Mouse (Mus musculus): ENCODE results near the gene Dapk1. TPM values are rescaled to one million over a fixed set of nuclear protein-coding genes. Genes with fewer than 3 reads are reported as not detected.

The Dapk1 gene
- polyA plus RNA-seq, 1 experiment from 2014 or later, result 10.1 TPM

GRCm38 (mm10) chr13:60621411-60621965, 19.7 kb downstream of the Dapk1 start:
- Histone ChIP-seq H3K4me1 (ENCODE audit: insufficient read depth) (peaks cover 14% of the 10 kb centered on the region; the same call in 1 of the 2 replicates), H3K9ac (replicated peaks) (no peak overlapping the region), H3K4me2 (ENCODE audit: low read depth, low read length) (no peak overlapping the region), H3K9me3 (ENCODE audit: low read length) (no peaks in the 10 kb centered on the region), H3K4me3 (ENCODE audit: low read depth, low read length) (no peak overlapping the region), H3K27me3 (ENCODE audit: insufficient read depth, low read length) (no peaks in the 10 kb centered on the region), H3K27ac (ENCODE audit: low read depth) (no peak overlapping the region), H3K36me3 (replicated peaks; ENCODE audit: insufficient read depth, low read length) (no peaks in the 10 kb centered on the region; the same call in 1 of the 2 replicates)
- no peak for DNase-seq
- TF ChIP-seq EP300 (IDR thresholded peaks at IDR 0.05; ENCODE audit: low read depth) (no peak), CTCF (IDR thresholded peaks at IDR 0.05; ENCODE audit: low read depth) (no peak)
- ATAC-seq, result no peak
- 79% methylated on average over 4 of the region's 4 CpGs for WGBS (ENCODE audit: insufficient replicate concordance)

GRCm38 (mm10) chr13:60625581-60625980, 23.8 kb downstream of the Dapk1 start:
- ATAC-seq, result no peak
- no peak for DNase-seq
- no peaks in the 10 kb centered on the region; the same call in 1 of the 2 replicates for H3K36me3 ChIP-seq (replicated peaks; ENCODE audit: insufficient read depth, low read length)
- no peak overlapping the region for H3K9ac ChIP-seq (replicated peaks)
- H3K4me1 ChIP-seq (ENCODE audit: insufficient read depth), result no peaks in the 10 kb centered on the region; the same call in 1 of the 2 replicates
- TF ChIP-seq CTCF (IDR thresholded peaks at IDR 0.05; ENCODE audit: low read depth) (no peak), EP300 (IDR thresholded peaks at IDR 0.05; ENCODE audit: low read depth) (no peak)
- no peak overlapping the region for H3K4me3 ChIP-seq (ENCODE audit: low read depth, low read length)
- no peaks in the 10 kb centered on the region for H3K27me3 ChIP-seq (ENCODE audit: insufficient read depth, low read length)
- no peaks in the 10 kb centered on the region for H3K9me3 ChIP-seq (ENCODE audit: low read length)
- no peak overlapping the region for H3K4me2 ChIP-seq (ENCODE audit: low read depth, low read length)
- 78% methylated on average over 7 of the region's 7 CpGs for WGBS (ENCODE audit: insufficient replicate concordance)
- no peak overlapping the region for H3K27ac ChIP-seq (ENCODE audit: low read depth)

GRCm38 (mm10) chr13:60627843-60628656, 26.3 kb downstream of the Dapk1 start:
- no peaks in the 10 kb centered on the region for H3K27me3 ChIP-seq (ENCODE audit: insufficient read depth, low read length)
- DNase-seq (no peak), ATAC-seq (no peak)
- WGBS (ENCODE audit: insufficient replicate concordance), result 60% methylated on average over 15 of the region's 15 CpGs
- no peak overlapping the region for H3K4me2 ChIP-seq (ENCODE audit: low read depth, low read length)
- H3K9me3 ChIP-seq (ENCODE audit: low read length), result no peaks in the 10 kb centered on the region
- H3K4me3 ChIP-seq (ENCODE audit: low read depth, low read length), result no peak overlapping the region
- no peak overlapping the region for H3K27ac ChIP-seq (ENCODE audit: low read depth)
- H3K9ac ChIP-seq (replicated peaks), result no peak overlapping the region
- H3K4me1 ChIP-seq (ENCODE audit: insufficient read depth), result no peaks in the 10 kb centered on the region
- TF ChIP-seq CTCF (IDR thresholded peaks at IDR 0.05; ENCODE audit: low read depth) (no peak), EP300 (IDR thresholded peaks at IDR 0.05; ENCODE audit: low read depth) (no peak)
- no peaks in the 10 kb centered on the region; the same call in 1 of the 2 replicates for H3K36me3 ChIP-seq (replicated peaks; ENCODE audit: insufficient read depth, low read length)

- no peak overlapping the region for H3K4me2 ChIP-seq (ENCODE audit: low read depth, low read length)
- no peaks in the 10 kb centered on the region; the same call in 1 of the 2 replicates for H3K36me3 ChIP-seq (replicated peaks; ENCODE audit: insufficient read depth, low read length)
- H3K4me1 ChIP-seq (ENCODE audit: insufficient read depth), result no peaks in the 10 kb centered on the region
- no peaks in the 10 kb centered on the region for H3K27me3 ChIP-seq (ENCODE audit: insufficient read depth, low read length)
- H3K9me3 ChIP-seq (ENCODE audit: low read length), result no peaks in the 10 kb centered on the region
- TF ChIP-seq CTCF (IDR thresholded peaks at IDR 0.05; ENCODE audit: low read depth) (no peak), EP300 (IDR thresholded peaks at IDR 0.05; ENCODE audit: low read depth) (no peak)
- WGBS (ENCODE audit: insufficient replicate concordance), result 52% methylated on average over 2 of the region's 2 CpGs
- no peak for ATAC-seq
- no peak for DNase-seq
- no peak overlapping the region for H3K4me3 ChIP-seq (ENCODE audit: low read depth, low read length)
- H3K9ac ChIP-seq (replicated peaks), result no peak overlapping the region
- H3K27ac ChIP-seq (ENCODE audit: low read depth), result no peak overlapping the region
Measured at GRCm38 (mm10) chr13:60628657-60628950, 26.9 kb downstream of the Dapk1 start.

- Histone ChIP-seq H3K9ac (replicated peaks) (no peak overlapping the region), H3K9me3 (ENCODE audit: low read length) (no peaks in the 10 kb centered on the region), H3K27ac (ENCODE audit: low read depth) (no peak overlapping the region), H3K4me1 (ENCODE audit: insufficient read depth) (no peaks in the 10 kb centered on the region), H3K36me3 (replicated peaks; ENCODE audit: insufficient read depth, low read length) (no peaks in the 10 kb centered on the region), H3K4me2 (ENCODE audit: low read depth, low read length) (no peak overlapping the region), H3K4me3 (ENCODE audit: low read depth, low read length) (no peak overlapping the region), H3K27me3 (ENCODE audit: insufficient read depth, low read length) (no peaks in the 10 kb centered on the region)
- 89% methylated on average over 9 of the region's 9 CpGs for WGBS (ENCODE audit: insufficient replicate concordance)
- TF ChIP-seq EP300 (IDR thresholded peaks at IDR 0.05; ENCODE audit: low read depth) (no peak), CTCF (IDR thresholded peaks at IDR 0.05; ENCODE audit: low read depth) (no peak)
- no peak for ATAC-seq
- no peak for DNase-seq
Measured at GRCm38 (mm10) chr13:60629419-60629818, 27.7 kb downstream of the Dapk1 start.

- Histone ChIP-seq H3K27ac (ENCODE audit: low read depth) (no peak overlapping the region), H3K4me3 (ENCODE audit: low read depth, low read length) (no peak overlapping the region), H3K4me2 (ENCODE audit: low read depth, low read length) (no peak overlapping the region), H3K36me3 (replicated peaks; ENCODE audit: insufficient read depth, low read length) (no peaks in the 10 kb centered on the region), H3K4me1 (ENCODE audit: insufficient read depth) (no peaks in the 10 kb centered on the region), H3K9ac (replicated peaks) (no peak overlapping the region), H3K9me3 (ENCODE audit: low read length) (no peaks in the 10 kb centered on the region), H3K27me3 (ENCODE audit: insufficient read depth, low read length) (no peaks in the 10 kb centered on the region)
- 78% methylated on average over 6 of the region's 6 CpGs for WGBS (ENCODE audit: insufficient replicate concordance)
- DNase-seq (no peak), ATAC-seq (no peak)
- no peak for TF ChIP-seq EP300 (IDR thresholded peaks at IDR 0.05; ENCODE audit: low read depth)
- TF ChIP-seq CTCF (IDR thresholded peaks at IDR 0.05; ENCODE audit: low read depth), result no peak
Measured at GRCm38 (mm10) chr13:60633945-60634344, 32.2 kb downstream of the Dapk1 start.
